In the genomic region with DNA sequence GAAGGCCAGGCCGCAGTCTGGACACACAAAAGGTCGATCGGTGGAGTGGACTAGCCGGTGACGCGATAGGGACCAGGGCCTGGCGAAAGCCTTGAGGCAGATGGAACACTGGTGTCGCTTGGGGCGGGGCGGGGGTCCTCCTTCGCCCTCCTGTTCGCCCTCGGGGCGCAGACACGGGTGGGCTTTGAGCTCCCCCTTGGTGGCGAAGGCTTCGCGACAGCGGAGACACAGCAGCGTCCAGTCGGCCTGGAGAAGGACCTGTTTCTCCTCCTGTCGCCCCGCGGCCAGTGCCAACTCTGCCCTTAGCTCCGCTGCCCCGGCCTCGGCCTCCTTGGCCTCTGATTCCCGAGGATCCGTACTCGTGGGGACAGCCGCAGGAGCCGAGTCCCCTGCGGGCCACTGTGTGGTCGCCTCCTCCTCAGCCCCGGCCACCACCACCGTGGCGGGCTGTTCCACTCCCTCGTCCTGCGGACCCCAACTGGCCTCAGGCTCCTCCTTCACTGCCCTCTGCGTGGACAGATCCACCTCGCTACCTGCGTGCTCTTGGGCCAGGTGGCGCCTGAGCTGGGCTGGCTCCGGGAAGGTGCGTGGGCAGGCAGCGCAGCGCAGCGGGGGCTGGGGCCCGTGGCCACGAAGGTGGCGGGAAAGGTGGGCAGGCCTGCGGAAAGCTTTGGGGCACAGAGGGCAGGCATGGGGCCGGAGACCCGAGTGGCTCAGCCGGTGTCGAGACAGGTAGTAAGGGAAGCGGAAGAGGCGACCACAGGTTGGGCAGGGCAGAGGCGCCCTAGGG, we compare ENCODE assay signal across 10 mouse cellular contexts. TPM values are rescaled to one million over a fixed set of nuclear protein-coding genes. Genes with fewer than 3 reads are reported as not detected.
DNase-seq lines count a peak whose midpoint lies in the region; ATAC-seq and TF ChIP-seq lines count a peak whose summit lies in the region.
"Had no signal": no experiment of that assay in that cellular context is flagged by ENCODE, and none has a peak within 500 bp of the region (broad histone marks: within the 10 kb centered on the region; RNA-seq: fewer than 3 reads in every experiment).

No protein-coding gene starts in this region.

- H3K4me1 ChIP-seq in liver, embryonic 12.5 days: no peaks in the 10 kb centered on the region
- H3K4me1 ChIP-seq in liver, postnatal 0 days (ENCODE audit: insufficient read depth): peaks cover 14% of the 10 kb centered on the region; the same call in 1 of the 2 replicates
- peaks cover 18% of the 10 kb centered on the region; the same call in 1 of the 2 replicates for H3K4me1 ChIP-seq in hindbrain, embryonic 11.5 days (replicated peaks; ENCODE audit: control insufficient read depth, insufficient read depth, low read length)
- peaks cover 14% of the 10 kb centered on the region for H3K4me1 ChIP-seq in midbrain, postnatal 0 days (ENCODE audit: insufficient read depth, low read length)

- no peak overlapping the region for H3K27ac ChIP-seq in liver, embryonic 12.5 days
- H3K27ac ChIP-seq in liver, postnatal 0 days (ENCODE audit: low read depth): no peak overlapping the region
- no peak overlapping the region for H3K27ac ChIP-seq in hindbrain, embryonic 11.5 days (ENCODE audit: low read depth, low read length)
- no peak overlapping the region for H3K27ac ChIP-seq in midbrain, postnatal 0 days (ENCODE audit: low read depth, low read length)
- H3K27ac ChIP-seq: macrophage had no signal

- no peak; the same call in 1 of the 2 replicates for ATAC-seq in cerebellum, adult (ENCODE audit: insufficient number of reproducible peaks, low FRiP score, low TSS enrichment)
- ATAC-seq in liver, embryonic 12.5 days: no peak
- ATAC-seq in liver, postnatal 0 days: no peak
- ATAC-seq in hindbrain, embryonic 11.5 days (ENCODE audit: low FRiP score): no peak
- no peak for ATAC-seq in midbrain, postnatal 0 days (ENCODE audit: low FRiP score)

- peaks cover 17% of the 10 kb centered on the region for H3K36me3 ChIP-seq in liver, embryonic 12.5 days
- no peaks in the 10 kb centered on the region for H3K36me3 ChIP-seq in liver, postnatal 0 days (replicated peaks; ENCODE audit: insufficient read depth, low read length)
- peaks cover 3% of the 10 kb centered on the region; the same call in 1 of the 2 replicates for H3K36me3 ChIP-seq in hindbrain, embryonic 11.5 days (ENCODE audit: control insufficient read depth, insufficient read depth, low read length)
- H3K36me3 ChIP-seq in midbrain, postnatal 0 days (ENCODE audit: insufficient read depth, low read length): peaks cover 17% of the 10 kb centered on the region

- 0 out of 2 replicates have a peak overlapping the region, but pooled peaks have one; percentile 3 for H3K4me2 ChIP-seq in liver, embryonic 12.5 days
- no peak overlapping the region for H3K4me2 ChIP-seq in liver, postnatal 0 days (ENCODE audit: low read depth, low read length)
- peak overlapping the region; percentile 71 for H3K4me2 ChIP-seq in hindbrain, embryonic 11.5 days (replicated peaks; ENCODE audit: low read depth, low read length)
- peak overlapping the region; percentile 91 for H3K4me2 ChIP-seq in midbrain, postnatal 0 days (ENCODE audit: low read depth, low read length, poor library complexity, severe bottlenecking)

- peaks cover 63% of the 10 kb centered on the region for H3K27me3 ChIP-seq in liver, embryonic 12.5 days (replicated peaks)
- H3K27me3 ChIP-seq in liver, postnatal 0 days (ENCODE audit: insufficient read depth, low read length): no peaks in the 10 kb centered on the region
- H3K27me3 ChIP-seq in hindbrain, embryonic 11.5 days (ENCODE audit: control insufficient read depth, insufficient read depth, low read length): peaks cover 19% of the 10 kb centered on the region
- H3K27me3 ChIP-seq in midbrain, postnatal 0 days (ENCODE audit: insufficient read depth, low read length): no peaks in the 10 kb centered on the region

- DNase-seq in cerebellum, adult 11 months: peak; percentile 41
- no peak for DNase-seq in liver, postnatal 0 days
- peak; percentile 21 for DNase-seq in hindbrain, embryonic 11.5 days (ENCODE audit: low spot score)
- DNase-seq in midbrain, postnatal 0 days (ENCODE audit: low spot score): no peak
- no peak for DNase-seq in gastrocnemius, postnatal 10 days
- DNase-seq in adrenal gland, adult 2 months: no peak
- DNase-seq: kidney, postnatal 10 days had no signal

- no peak overlapping the region for H3K4me3 ChIP-seq in liver, embryonic 12.5 days
- no peak overlapping the region for H3K4me3 ChIP-seq in liver, postnatal 0 days (ENCODE audit: low read depth, low read length)
- peak overlapping the region; percentile 67 for H3K4me3 ChIP-seq in hindbrain, embryonic 11.5 days (ENCODE audit: low read depth, low read length)
- H3K4me3 ChIP-seq in midbrain, postnatal 0 days (ENCODE audit: low read depth, low read length): peak overlapping the region; percentile 84; the same call in 1 of the 2 replicates

- no peak overlapping the region for H3K9ac ChIP-seq in liver, embryonic 12.5 days
- H3K9ac ChIP-seq in liver, postnatal 0 days (replicated peaks): no peak overlapping the region
- H3K9ac ChIP-seq in hindbrain, embryonic 11.5 days (ENCODE audit: low read depth, low read length): 0 out of 2 replicates have a peak overlapping the region, but pooled peaks have one; percentile 31
- H3K9ac ChIP-seq in midbrain, postnatal 0 days (replicated peaks; ENCODE audit: low read length, poor library complexity, severe bottlenecking): no peak overlapping the region; the same call in 1 of the 2 replicates

- no peak for TF ChIP-seq EP300 in liver, postnatal 0 days (IDR thresholded peaks at IDR 0.05; ENCODE audit: low read depth)

- 31% methylated on average over 59 of the region's 59 CpGs for WGBS in liver, embryonic 12.5 days (ENCODE audit: insufficient replicate concordance)
- 70% methylated on average over 59 of the region's 59 CpGs for WGBS in liver, postnatal 0 days (ENCODE audit: insufficient replicate concordance)
- 44% methylated on average over 59 of the region's 59 CpGs for WGBS in hindbrain, embryonic 11.5 days
- WGBS in midbrain, postnatal 0 days: 60% methylated on average over 53 of the region's 59 CpGs

- TF ChIP-seq CTCF in liver, postnatal 0 days (IDR thresholded peaks at IDR 0.05; ENCODE audit: low read depth): no peak
- no peak for TF ChIP-seq CTCF in midbrain, postnatal 0 days (IDR thresholded peaks at IDR 0.05)

- H3K9me3 ChIP-seq in liver, embryonic 12.5 days (replicated peaks): no peaks in the 10 kb centered on the region
- H3K9me3 ChIP-seq in liver, postnatal 0 days (ENCODE audit: low read length): no peaks in the 10 kb centered on the region
- H3K9me3 ChIP-seq in hindbrain, embryonic 11.5 days (ENCODE audit: control insufficient read depth, low read length): no peaks in the 10 kb centered on the region
- H3K9me3 ChIP-seq in midbrain, postnatal 0 days (ENCODE audit: low read length): no peaks in the 10 kb centered on the region

RNA-seq across cellular contexts. Expression of a gene that starts 1.8 kb away (rescaled TPM):
- 6.4 and 6.9 TPM in 2 replicates for polyA plus RNA-seq in liver, embryonic 12.5 days (2016; fragmentation: Nextera tagmentation; extraction: Ambion mirVana)
- 3.2 and 4.0 TPM in 2 replicates for polyA plus RNA-seq in liver, postnatal 0 days (2015; fragmentation: Nextera tagmentation; extraction: Ambion mirVana)
- polyA plus RNA-seq in hindbrain, embryonic 11.5 days (2014; fragmentation: Nextera tagmentation; extraction: Ambion mirVana): 45.0 and 61.0 TPM in 2 replicates
- total RNA-seq in midbrain, postnatal 0 days (2014; rRNA removed): 53.2 and 54.3 TPM in 2 replicates
- 43.1 and 43.3 TPM in 2 replicates for polyA plus RNA-seq in midbrain, postnatal 0 days (2015; fragmentation: Nextera tagmentation; extraction: Ambion mirVana)
- 10 to 100 TPM; 15.2 to 18.2 TPM for total RNA-seq in gastrocnemius, postnatal 10 days (2021)
- total RNA-seq in adrenal gland, adult 2 months (2021): 10 to 100 TPM; 18.2 to 21.5 TPM
- 74.5 and 94.4 TPM in 2 replicates for polyA plus RNA-seq in adrenal gland, adult 2 months (2012; rRNA removed)

RNA-seq across cellular contexts. Expression of a gene that starts 20.0 kb away (rescaled TPM):
- polyA plus RNA-seq in liver, embryonic 12.5 days (2016; fragmentation: Nextera tagmentation; extraction: Ambion mirVana): 11.5 and 11.7 TPM in 2 replicates
- 9.1 and 10.4 TPM in 2 replicates for polyA plus RNA-seq in liver, postnatal 0 days (2015; fragmentation: Nextera tagmentation; extraction: Ambion mirVana)
- polyA plus RNA-seq in hindbrain, embryonic 11.5 days (2014; fragmentation: Nextera tagmentation; extraction: Ambion mirVana): 7.5 and 10.6 TPM in 2 replicates
- 3.9 and 7.3 TPM in 2 replicates for total RNA-seq in midbrain, postnatal 0 days (2014; rRNA removed)
- 2.9 and 3.5 TPM in 2 replicates for polyA plus RNA-seq in midbrain, postnatal 0 days (2015; fragmentation: Nextera tagmentation; extraction: Ambion mirVana)
- total RNA-seq in gastrocnemius, postnatal 10 days (2021): 1 to 10 TPM; 6.9 to 8.0 TPM
- total RNA-seq in adrenal gland, adult 2 months (2021): 10 to 100 TPM; 13.0 to 13.8 TPM
- 35.0 and 36.4 TPM in 2 replicates for polyA plus RNA-seq in adrenal gland, adult 2 months (2012; rRNA removed)

RNA-seq across cellular contexts. Expression of a gene that starts 20.3 kb away (rescaled TPM):
- 29.4 TPM in 2 replicates for polyA plus RNA-seq in liver, embryonic 12.5 days (2016; fragmentation: Nextera tagmentation; extraction: Ambion mirVana)
- polyA plus RNA-seq in liver, postnatal 0 days (2015; fragmentation: Nextera tagmentation; extraction: Ambion mirVana): 9.6 and 10.1 TPM in 2 replicates
- polyA plus RNA-seq in hindbrain, embryonic 11.5 days (2014; fragmentation: Nextera tagmentation; extraction: Ambion mirVana): 38.2 and 43.2 TPM in 2 replicates
- 35.5 and 36.1 TPM in 2 replicates for total RNA-seq in midbrain, postnatal 0 days (2014; rRNA removed)
- 22.8 and 25.7 TPM in 2 replicates for polyA plus RNA-seq in midbrain, postnatal 0 days (2015; fragmentation: Nextera tagmentation; extraction: Ambion mirVana)
- total RNA-seq in gastrocnemius, postnatal 10 days (2021): 10 to 100 TPM; 16.4 to 20.0 TPM
- 10 to 100 TPM; 24.1 to 24.7 TPM for total RNA-seq in adrenal gland, adult 2 months (2021)
- polyA plus RNA-seq in adrenal gland, adult 2 months (2012; rRNA removed): 31.5 and 32.2 TPM in 2 replicates

RNA-seq across cellular contexts. Expression of a gene that starts 21.1 kb away (rescaled TPM):
- polyA plus RNA-seq in liver, embryonic 12.5 days (2016; fragmentation: Nextera tagmentation; extraction: Ambion mirVana): 0.62 and 1.0 TPM in 2 replicates
- polyA plus RNA-seq in liver, postnatal 0 days (2015; fragmentation: Nextera tagmentation; extraction: Ambion mirVana): 1.8 and 2.1 TPM in 2 replicates
- polyA plus RNA-seq in hindbrain, embryonic 11.5 days (2014; fragmentation: Nextera tagmentation; extraction: Ambion mirVana): 0.19 and 1.8 TPM in 2 replicates
- not detected in 2 replicates for total RNA-seq in midbrain, postnatal 0 days (2014; rRNA removed)
- 1.2 and 2.6 TPM in 2 replicates for polyA plus RNA-seq in midbrain, postnatal 0 days (2015; fragmentation: Nextera tagmentation; extraction: Ambion mirVana)
- not detected for total RNA-seq in gastrocnemius, postnatal 10 days (2021)
- not detected for total RNA-seq in adrenal gland, adult 2 months (2021)
- polyA plus RNA-seq in adrenal gland, adult 2 months (2012; rRNA removed): not detected in 2 replicates
- polyA plus RNA-seq: macrophage had no signal

RNA-seq across cellular contexts. Expression of a gene that starts 23.2 kb away (rescaled TPM):
- not detected in 2 replicates for polyA plus RNA-seq in liver, embryonic 12.5 days (2016; fragmentation: Nextera tagmentation; extraction: Ambion mirVana)
- not detected in 2 replicates for polyA plus RNA-seq in liver, postnatal 0 days (2015; fragmentation: Nextera tagmentation; extraction: Ambion mirVana)
- polyA plus RNA-seq in hindbrain, embryonic 11.5 days (2014; fragmentation: Nextera tagmentation; extraction: Ambion mirVana): 0.04 TPM in 1 of 2 replicates, not detected in the other
- total RNA-seq in midbrain, postnatal 0 days (2014; rRNA removed): 0.49 and 1.8 TPM in 2 replicates
- 0.45 and 0.46 TPM in 2 replicates for polyA plus RNA-seq in midbrain, postnatal 0 days (2015; fragmentation: Nextera tagmentation; extraction: Ambion mirVana)
- under 1 TPM in 1 of 2 experiments, not detected in 1; 0.28 TPM for total RNA-seq in gastrocnemius, postnatal 10 days (2021)
- total RNA-seq in adrenal gland, adult 2 months (2021): under 1 TPM; 0.20 to 0.21 TPM
- 0.17 and 0.30 TPM in 2 replicates for polyA plus RNA-seq in adrenal gland, adult 2 months (2012; rRNA removed)
- polyA plus RNA-seq: macrophage had no signal

Comparison
In these comparisons a context has a peak if more than half of its experiments do, and no peak if none do; other contexts are left out.
1. DNase-seq: peak in cerebellum, adult 11 months (single experiment) and hindbrain, embryonic 11.5 days (single experiment); none in liver, postnatal 0 days (single experiment), midbrain, postnatal 0 days (single experiment), gastrocnemius, postnatal 10 days (single experiment) and adrenal gland, adult 2 months (single experiment).
2. H3K4me3 ChIP-seq: peak in hindbrain, embryonic 11.5 days (single experiment) and midbrain, postnatal 0 days (single experiment); none in liver, embryonic 12.5 days (single experiment) and liver, postnatal 0 days (single experiment).